Mouse (Mus musculus) lung, adult 2 months (tissue): ENCODE data around the gene Stat1.

Experiments used
- CTCF ChIP-seq: fragments of 200-500 bp; IDR thresholded peaks from 2 replicates; pipeline ENCODE4 v1.5.1; 2011; ENCODE audit warnings: mild to moderate bottlenecking, low read length, control low read depth; ENCODE audit not compliant: insufficient read depth
- POLR2A ChIP-seq: fragments of 200-500 bp; IDR thresholded peaks from 2 replicates; pipeline ENCODE4 v1.6.1; 2011; ENCODE audit warnings: low read depth, mild to moderate bottlenecking, control low read depth, low read length, borderline replicate concordance; ENCODE audit errors: extremely low read depth

- TF ChIP-seq CTCF (no peak), POLR2A (no peak)
Observed at GRCm38 (mm10) chr1:52158040-52158439, 38.8 kb downstream of the Stat1 start.
